Mouse (Mus musculus): ENCODE measurements at regions not wholly inside any gene's neighbourhood (a gene's known extent, or its start where the extent isn't known, plus 50 kb on each side); places are given as distances from the start of the nearest gene placed in this dataset.
A peak's percentile ranks its signal among the peaks of the same experiment; 100 is the strongest.
"Not testable (repeated sequence)": the region's sequence is repeated elsewhere in the genome, so short reads cannot be mapped to it uniquely, and the experiment has no call there.

DNA sequence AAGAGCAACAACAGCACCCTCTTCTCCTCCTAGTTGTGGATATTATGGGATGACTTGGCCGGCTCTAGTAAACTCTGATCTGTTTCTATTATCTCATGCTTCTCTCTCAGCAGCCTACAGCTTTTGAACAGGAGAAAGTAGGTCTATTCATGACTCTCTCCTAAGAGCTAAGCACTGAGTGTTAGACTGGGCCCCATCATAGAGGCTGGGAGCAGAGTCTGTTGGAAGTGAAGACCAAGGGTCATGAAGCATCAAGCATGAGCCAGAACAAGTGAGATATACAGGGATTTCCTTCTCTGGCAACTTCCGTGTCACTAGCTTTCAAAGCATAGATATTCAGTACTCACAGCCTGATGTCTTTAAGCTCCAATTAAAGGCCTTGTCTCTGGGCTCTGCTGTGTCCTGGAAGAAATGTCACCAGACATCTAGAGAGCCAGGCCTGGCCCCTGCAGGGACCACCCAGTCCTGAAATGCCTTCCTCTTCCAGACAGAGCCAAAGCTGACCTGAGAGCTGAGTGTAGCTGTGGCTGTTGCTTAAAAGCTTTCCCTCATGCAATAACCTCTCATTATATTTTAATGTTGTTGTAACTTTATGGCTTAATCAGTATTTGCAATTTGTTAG, 386.4 kb upstream of the Zfp703 start:
- peak; percentile 11; the same call in 1 of the 2 replicates for ATAC-seq (ENCODE audit: insufficient number of reproducible peaks, low FRiP score, low TSS enrichment)

GRCm38 (mm10) chr8:26591266-26591665, 385.9 kb upstream of the Zfp703 start:
- peak; percentile 87 for ATAC-seq (ENCODE audit: insufficient number of reproducible peaks, low FRiP score, low TSS enrichment)

DNA sequence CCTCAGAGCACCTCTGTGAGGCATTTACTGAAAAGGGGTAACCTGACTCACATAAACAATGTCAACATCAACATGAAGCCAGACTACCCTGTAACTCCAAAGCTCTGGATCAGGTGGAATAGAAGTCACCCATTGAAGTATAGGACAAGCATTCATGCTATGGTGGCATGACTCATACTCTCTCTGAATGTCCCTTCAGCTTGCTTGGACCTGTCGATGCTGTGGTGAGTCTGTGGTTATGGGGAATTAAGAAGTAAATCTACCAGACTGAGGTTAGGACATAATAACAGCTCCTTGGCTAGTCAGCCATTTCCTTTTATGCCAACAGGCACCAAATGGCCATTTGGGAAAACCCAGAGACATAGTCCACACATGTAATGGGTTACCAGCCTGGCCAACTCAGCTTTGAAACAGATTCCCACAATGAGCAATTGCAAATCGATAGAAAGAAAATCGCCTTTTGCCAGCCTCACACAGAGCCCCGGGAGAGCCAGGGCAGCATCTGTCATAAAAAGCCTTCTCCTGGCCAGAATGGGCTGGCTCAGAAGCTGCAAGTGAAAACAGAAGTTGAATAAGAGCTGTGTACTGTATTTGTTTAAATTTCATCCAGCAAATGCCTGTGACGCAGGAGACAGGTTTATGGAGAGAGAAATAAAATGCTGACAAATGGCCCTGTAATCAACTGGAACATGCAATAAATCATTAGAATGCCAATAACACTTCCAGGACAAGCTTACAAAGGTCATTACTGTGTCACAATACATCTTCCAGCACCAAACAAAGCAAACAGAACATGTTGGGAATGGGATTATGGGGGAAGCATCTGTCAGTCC, 383.4 kb upstream of the Zfp703 start:
- no peak for ATAC-seq (ENCODE audit: insufficient number of reproducible peaks, low FRiP score, low TSS enrichment)

DNA sequence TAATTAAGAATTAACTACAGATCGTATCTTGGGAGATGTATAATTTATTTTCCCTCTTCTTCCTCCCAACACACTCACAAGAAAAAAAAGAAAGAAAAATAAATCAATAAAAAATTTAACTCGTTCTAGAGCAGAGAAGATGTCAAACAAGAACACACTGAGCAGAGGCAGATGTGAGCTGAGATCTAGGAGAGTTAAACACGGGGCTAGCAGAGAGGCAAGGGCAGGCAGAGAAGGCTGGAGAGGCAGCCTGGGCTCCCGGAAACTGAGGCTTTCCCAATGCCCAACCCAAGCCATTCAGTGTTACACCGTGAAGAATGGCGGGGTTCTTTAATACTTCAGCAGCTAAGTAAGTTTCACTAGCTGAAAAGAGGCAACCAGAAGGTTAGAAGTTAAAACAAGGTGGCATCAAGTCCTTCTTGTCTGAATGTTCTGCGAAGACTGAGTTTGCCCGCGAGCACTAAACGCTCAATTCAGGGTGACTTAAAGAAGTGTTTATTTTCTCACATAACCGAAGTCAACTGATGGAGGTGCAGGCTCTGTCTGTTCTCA, 382.7 kb upstream of the Zfp703 start:
- no peak for ATAC-seq (ENCODE audit: insufficient number of reproducible peaks, low FRiP score, low TSS enrichment)

DNA sequence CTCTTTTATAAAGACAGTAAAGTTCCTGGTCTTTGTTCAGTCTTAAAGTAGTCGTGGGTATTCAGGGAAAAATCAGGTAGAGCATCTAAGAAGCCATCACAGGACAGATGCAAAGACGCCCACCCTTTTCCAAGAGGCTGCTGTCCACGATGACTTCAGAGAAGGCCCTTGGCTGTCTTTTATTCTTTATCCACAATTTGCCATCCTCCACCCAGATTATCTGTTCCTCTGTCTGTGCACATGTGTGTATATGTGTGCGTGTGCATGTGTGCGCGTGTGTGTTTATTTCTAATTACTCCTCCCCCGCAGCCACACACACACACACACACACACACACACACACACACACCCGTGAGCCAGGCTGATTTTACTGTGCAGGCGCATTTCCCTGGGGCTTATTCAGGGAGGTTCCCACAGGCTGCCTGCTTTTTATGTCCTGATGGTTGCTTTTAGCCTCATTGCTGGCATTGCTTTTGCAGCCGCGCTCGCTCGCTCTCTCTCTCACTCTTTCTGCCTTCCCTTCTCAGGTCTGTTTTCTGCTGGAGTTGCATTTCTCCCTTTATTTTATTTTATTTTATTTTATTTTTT, 381.6 kb upstream of the Zfp703 start:
- ATAC-seq (ENCODE audit: insufficient number of reproducible peaks, low FRiP score, low TSS enrichment): no peak

GRCm38 (mm10) chr8:26596665-26597362, 380.3 kb upstream of the Zfp703 start:
- no peak for ATAC-seq (ENCODE audit: insufficient number of reproducible peaks, low FRiP score, low TSS enrichment)

- no peak for ATAC-seq (ENCODE audit: insufficient number of reproducible peaks, low FRiP score, low TSS enrichment)
Measured at GRCm38 (mm10) chr8:26598520-26598919, 378.6 kb upstream of the Zfp703 start.

- ATAC-seq (ENCODE audit: insufficient number of reproducible peaks, low FRiP score, low TSS enrichment): no peak
Measured at GRCm38 (mm10) chr8:26600127-26600526, 377.0 kb upstream of the Zfp703 start.

- ATAC-seq (ENCODE audit: insufficient number of reproducible peaks, low FRiP score, low TSS enrichment): no peak
Measured at GRCm38 (mm10) chr8:26608001-26608400, 369.1 kb upstream of the Zfp703 start.

DNA sequence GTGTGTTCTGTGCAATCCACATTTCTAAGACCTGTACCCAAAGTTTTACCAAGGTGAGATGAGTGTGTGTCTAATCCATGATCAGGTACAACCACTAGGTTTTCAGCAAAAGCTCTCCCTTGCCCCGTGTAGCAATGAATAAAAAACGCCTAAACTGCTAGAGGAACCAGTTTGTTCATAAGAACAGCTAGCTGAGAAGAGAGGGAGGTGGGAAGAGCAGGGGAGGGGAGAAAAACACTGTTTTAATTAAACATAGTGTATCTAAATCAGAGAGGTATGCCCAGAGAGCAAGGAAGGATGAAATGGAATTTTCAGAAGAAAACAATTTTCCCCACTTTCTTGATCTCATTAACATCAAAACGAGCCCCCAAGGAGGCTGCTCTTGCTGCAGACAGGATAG, 368.5 kb upstream of the Zfp703 start:
- ATAC-seq (ENCODE audit: insufficient number of reproducible peaks, low FRiP score, low TSS enrichment): no peak

DNA sequence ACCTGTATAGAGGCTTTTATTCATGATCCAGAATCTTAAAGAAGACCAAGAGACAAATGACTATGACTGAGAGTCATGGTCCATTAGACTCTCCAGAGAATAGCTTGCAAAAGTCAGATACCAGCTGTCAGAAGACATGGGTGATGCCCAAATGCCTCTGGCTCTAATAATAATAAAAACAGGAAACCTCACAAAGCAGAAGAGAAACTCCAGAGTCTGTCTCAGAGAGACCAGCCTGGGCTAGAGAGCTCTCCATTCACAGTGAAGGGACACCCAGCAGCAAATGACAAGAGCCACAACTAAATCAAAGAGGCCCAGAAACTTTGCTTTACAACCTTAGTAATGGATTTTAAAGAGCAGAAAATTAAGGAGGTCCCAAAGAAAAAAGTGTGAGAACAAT, 365.0 kb upstream of the Zfp703 start:
- no peak for ATAC-seq (ENCODE audit: insufficient number of reproducible peaks, low FRiP score, low TSS enrichment)

DNA sequence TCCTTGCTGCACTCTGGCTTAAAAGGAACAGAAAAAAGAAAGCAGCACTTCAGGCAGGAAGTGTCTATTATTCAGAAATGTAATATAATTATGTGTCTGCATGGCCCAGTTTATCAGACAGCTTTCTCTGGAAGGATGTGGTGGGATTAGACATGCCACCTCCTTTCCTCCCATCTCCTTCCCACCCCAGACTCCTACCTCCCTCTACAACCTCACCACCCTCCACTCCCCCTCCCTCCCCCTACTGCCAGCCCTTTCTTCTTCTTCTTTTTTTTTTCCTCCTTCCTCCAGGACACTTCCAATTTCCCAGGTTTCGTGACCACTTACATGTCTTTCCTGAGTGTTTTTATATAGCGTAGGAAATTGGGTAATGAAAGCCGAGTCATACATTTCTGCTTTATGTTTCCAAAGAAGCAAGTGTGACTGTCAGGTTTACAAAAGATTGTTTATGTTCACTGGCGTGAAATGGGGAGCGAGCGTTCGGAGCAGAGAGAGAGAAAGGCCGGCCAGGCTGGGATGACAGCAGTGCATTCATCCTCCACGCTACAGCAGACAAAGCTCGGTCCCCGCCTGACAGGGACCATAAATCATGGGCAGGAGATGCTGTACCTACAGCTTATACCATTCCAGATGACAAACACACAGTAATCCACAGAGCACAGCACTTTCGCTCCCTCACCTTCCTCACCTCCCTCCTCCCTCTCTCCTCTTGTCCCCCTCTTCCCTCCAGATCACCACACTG, 354.6 kb upstream of the Zfp703 start:
- no peak for ATAC-seq (ENCODE audit: insufficient number of reproducible peaks, low FRiP score, low TSS enrichment)

GRCm38 (mm10) chr8:26626186-26626585, 350.9 kb upstream of the Zfp703 start:
- ATAC-seq (ENCODE audit: insufficient number of reproducible peaks, low FRiP score, low TSS enrichment): no peak

DNA sequence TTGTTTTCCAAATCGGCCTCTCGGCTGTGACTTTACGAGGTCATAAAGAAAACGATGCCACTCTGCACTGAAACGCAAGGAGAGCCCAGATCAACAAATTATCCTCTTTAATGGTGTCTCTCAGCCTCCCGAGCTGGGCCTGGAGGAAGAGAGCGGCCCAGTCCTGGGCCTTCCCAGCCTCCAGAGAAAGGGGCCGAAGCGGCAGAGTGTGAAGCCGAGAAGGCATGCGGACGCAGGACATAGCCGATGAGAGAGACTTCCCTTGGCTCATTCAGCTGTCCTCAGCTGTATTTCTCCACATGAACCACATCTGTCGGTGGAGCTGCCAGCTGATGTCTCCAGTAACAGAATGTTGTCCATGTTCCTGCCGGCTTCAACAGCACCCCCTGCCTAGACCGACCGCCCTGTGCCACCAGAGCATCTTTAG, 350.5 kb upstream of the Zfp703 start:
- no peak for ATAC-seq (ENCODE audit: insufficient number of reproducible peaks, low FRiP score, low TSS enrichment)

- ATAC-seq (ENCODE audit: insufficient number of reproducible peaks, low FRiP score, low TSS enrichment): no peak
Measured at GRCm38 (mm10) chr8:26627191-26627891, 349.8 kb upstream of the Zfp703 start.

- no peak for ATAC-seq (ENCODE audit: insufficient number of reproducible peaks, low FRiP score, low TSS enrichment)
Measured at GRCm38 (mm10) chr8:26630544-26630943, 346.6 kb upstream of the Zfp703 start.

- no peak for ATAC-seq (ENCODE audit: insufficient number of reproducible peaks, low FRiP score, low TSS enrichment)
Measured at GRCm38 (mm10) chr8:26635701-26636100, 341.4 kb upstream of the Zfp703 start.

DNA sequence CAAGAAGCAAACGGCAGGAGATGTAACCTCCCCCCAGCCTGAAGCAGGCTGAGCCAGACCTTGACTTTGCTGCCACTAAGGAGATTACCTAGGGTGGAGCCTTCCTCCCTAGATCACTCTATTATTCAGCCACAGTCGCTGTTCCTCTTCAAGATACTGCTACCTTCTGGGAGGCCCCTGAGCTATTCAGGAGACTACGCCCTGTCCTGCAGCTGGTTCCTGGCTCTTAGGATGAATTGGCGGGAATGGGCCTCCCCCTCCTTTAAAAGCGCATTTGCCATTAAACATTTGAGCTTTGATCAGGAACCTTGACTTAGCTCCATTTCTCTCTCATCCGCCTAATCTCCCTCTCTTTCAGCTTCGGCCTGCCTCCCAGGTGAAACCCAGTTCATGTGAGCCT, 331.8 kb upstream of the Zfp703 start:
- not testable (repeated sequence) for ATAC-seq (ENCODE audit: insufficient number of reproducible peaks, low FRiP score, low TSS enrichment)

DNA sequence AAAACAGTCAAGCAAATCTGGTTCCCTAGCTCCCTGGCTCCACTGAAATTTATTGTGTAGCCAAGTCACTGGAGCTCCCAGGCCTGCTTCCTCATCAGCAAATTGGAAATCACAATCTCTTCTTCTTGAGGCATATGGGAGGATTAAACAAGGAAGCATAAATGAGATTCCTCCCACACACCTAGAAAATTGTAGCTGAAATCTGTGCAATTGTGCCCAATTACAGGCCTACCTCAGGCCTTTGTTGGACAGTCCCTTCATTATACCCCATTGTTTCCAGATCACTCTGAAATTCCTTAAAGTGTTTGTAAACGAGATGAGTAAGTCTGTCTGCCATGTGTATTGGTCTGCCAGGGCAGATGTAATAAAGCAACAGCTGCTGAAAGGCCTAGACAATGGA, 326.8 kb upstream of the Zfp703 start:
- no peak for ATAC-seq (ENCODE audit: insufficient number of reproducible peaks, low FRiP score, low TSS enrichment)
